Mouse (Mus musculus) spleen, adult 2 months (tissue): ENCODE results near the gene Pafah1b1.

Experiments
- CTCF ChIP-seq: fragments of 200-500 bp; IDR thresholded peaks from 2 replicates; pipeline ENCODE4 v1.5.1; 2011; ENCODE audit warnings: mild to moderate bottlenecking, inconsistent platforms; ENCODE audit not compliant: insufficient read depth, insufficient read length, insufficient replicate concordance; ENCODE audit errors: extremely low read depth
- POLR2A ChIP-seq: fragments of 200-500 bp; IDR thresholded peaks from 2 replicates; pipeline ENCODE4 v1.6.1; 2011; ENCODE audit warnings: low read depth, low read length, inconsistent platforms

DNA sequence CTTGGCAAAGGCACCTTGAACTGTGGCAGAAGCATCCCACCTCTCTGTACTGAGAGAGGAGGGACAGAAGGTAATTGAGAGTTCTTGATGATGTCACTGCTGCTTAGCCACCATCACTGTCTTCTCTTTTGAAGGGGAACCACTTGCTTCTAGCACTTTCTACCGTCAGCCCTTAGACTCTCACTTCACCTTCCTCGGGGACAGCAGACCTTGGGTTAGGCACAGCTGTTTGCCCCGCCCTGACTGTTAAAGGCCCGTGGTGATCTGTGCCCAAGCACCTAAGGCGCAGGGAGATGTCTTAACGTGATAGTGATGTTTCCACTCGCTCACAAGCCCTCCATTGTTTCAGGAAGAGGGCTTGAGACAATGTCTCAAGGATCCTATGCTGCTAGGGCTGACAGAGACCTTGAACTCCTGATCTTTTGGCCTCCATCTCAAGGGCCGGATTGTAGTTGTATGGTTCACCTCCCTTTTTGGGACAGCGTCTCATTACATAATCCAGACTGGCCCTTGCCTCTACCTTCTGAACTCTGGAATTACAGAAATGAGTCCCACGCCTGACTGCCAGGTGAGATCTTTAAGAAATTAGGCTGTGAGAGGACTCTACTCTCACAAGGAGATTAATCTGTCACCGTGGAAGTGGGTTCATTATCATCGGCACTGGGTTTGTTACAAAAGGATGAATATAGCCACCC is 36.7 kb upstream of the Pafah1b1 start:
- TF ChIP-seq POLR2A (no peak), CTCF (no peak)
